Mouse (Mus musculus) MN1 (cell line): ENCODE measurements around the gene Olfr1309.
"Not testable (repeated sequence)": the region's sequence is repeated elsewhere in the genome, so short reads cannot be mapped to it uniquely, and the experiment has no call there.

Experiments used
- DNase-seq: peaks from one replicate; pipeline ENCODE4 v3.0.0-alpha.2; 2016; ENCODE audit warnings: low spot score

The Olfr1309 gene

DNA sequence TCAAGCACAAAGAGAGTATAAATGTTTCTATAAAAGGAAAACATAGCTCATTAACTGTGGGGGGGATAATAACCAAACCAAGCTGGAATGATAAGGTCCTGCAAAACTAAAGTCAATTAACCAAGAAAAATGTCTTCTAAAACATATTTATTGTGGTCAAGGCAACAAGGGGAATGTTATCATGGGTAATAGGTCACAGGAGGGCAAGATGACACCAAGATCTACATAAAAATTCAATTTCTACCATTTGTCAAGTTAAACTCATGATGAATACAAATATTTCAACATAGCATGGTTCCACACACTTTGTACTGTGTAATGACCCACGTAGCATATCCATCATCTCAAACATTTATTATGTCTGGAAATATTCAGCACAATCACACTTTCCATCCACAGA lies at the start of gene Olfr1309:
Olfr1309 (minus strand) TSS at position 101 of the 400 bp plus-strand sequence.
- DNase-seq, result no peak

- DNase-seq, result not testable (repeated sequence)
These were observed 36.9 kb upstream of the Olfr1309 start for GRCm38 (mm10) chr2:112026971-112027370.

- no peak for DNase-seq
These were observed 34.2 kb upstream of the Olfr1309 start, which contains the start of gene Olfr1311 for GRCm38 (mm10) chr2:112024312-112024711. Gene Olfr1311, minus strand, starts transcription at chr2:112024412.

DNA sequence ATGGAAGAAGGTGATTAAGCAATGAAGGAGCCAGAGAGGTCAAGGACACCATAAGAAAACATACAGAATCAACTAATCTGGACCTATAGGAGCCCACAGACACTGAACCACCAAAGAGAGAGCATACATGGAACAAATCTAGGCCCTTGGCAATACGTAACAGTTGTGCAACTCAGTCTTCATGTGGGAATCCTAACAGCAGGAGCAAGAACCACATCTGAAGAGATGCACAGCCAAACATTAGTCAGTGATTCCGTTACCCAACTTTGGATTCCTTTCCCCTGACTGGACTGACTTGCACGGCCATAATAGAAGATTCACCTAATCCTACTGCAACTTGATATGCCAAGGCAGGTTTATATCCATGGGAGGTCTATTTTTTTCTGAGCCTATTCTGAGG lies 24.8 kb upstream of the Olfr1309 start:
- DNase-seq, result no peak

DNA sequence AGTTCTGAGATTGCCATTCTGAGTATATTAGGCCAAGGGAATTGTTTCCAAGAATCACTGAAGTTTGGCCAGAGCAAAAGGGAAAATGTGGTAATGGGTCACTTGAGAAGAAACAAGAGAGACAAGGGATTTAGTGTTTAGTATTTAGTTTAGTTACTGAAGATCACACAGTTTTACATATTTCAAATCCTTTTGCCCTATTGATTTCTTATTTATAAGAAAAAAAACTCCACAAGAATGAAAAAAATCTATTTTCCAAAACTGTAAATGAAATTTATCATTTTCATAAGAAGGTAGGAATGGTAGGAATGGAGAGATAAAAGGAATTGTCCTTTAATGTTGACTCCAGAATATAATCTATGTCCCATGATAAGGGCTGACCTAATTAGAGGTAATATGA lies 22.5 kb upstream of the Olfr1309 start, which contains the start of gene Olfr1310:
Olfr1310 (minus strand) TSS at position 101 of the 400 bp plus-strand sequence.
- no peak for DNase-seq

- no peak for DNase-seq
These were observed 25.2 kb downstream of the Olfr1309 start, which contains the start of gene Olfr1308 for GRCm38 (mm10) chr2:111964844-111965243. Gene Olfr1308, minus strand, starts transcription at chr2:111964944.

DNA sequence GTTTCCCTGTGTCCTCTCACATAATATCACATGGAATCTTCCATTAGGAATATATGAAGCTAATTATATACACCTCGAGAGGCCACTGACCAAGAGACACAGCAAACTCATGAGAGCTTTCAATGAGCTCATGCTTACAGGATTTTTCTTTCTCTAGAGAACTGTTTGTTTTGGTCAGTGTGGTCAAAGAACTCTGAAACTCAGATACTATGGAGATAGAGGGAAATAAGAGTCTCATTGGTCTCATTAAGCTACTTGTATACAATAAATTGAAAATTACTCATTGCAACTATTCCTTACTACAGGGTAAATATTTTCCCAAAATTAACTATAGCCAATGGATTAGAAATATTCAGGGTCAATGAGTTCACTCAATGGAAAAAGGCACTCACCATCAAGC lies 40.7 kb downstream of the Olfr1309 start, which contains the start of gene Olfr1307:
Olfr1307 (minus strand) TSS at position 101 of the 400 bp plus-strand sequence.
- DNase-seq, result no peak
